Mouse (Mus musculus) MEL (cell line): Measurements from ENCODE around the gene Card10.

Experiments
- CTCF ChIP-seq, 3 experiments: IDR thresholded peaks in 2 of 3; conservative IDR thresholded peaks in 1 of 3; 2 replicates each; pipeline ENCODE4 v1.5.1; 2011 to 2012; ENCODE audit warnings: low read length in 3 of 3, low read depth in 2 of 3, mild to moderate bottlenecking in 2 of 3, improper control_type of control experiment in 1 of 3, inconsistent platforms in 1 of 3, mixed read lengths in 1 of 3, moderate library complexity in 1 of 3; ENCODE audit not compliant: control insufficient read depth in 1 of 3, insufficient read depth in 1 of 3, poor library complexity in 1 of 3, severe bottlenecking in 1 of 3
- POLR2A ChIP-seq, 2 experiments: IDR thresholded peaks; 2 replicates each; pipeline ENCODE4 v1.6.1; 2011 to 2012; ENCODE audit warnings: low read length in 2 of 2, mild to moderate bottlenecking in 2 of 2, control low read depth in 1 of 2, improper control_type of control experiment in 1 of 2, low read depth in 1 of 2, moderate library complexity in 1 of 2; ENCODE audit not compliant: control insufficient read depth in 1 of 2, insufficient read depth in 1 of 2, poor library complexity in 1 of 2

DNA sequence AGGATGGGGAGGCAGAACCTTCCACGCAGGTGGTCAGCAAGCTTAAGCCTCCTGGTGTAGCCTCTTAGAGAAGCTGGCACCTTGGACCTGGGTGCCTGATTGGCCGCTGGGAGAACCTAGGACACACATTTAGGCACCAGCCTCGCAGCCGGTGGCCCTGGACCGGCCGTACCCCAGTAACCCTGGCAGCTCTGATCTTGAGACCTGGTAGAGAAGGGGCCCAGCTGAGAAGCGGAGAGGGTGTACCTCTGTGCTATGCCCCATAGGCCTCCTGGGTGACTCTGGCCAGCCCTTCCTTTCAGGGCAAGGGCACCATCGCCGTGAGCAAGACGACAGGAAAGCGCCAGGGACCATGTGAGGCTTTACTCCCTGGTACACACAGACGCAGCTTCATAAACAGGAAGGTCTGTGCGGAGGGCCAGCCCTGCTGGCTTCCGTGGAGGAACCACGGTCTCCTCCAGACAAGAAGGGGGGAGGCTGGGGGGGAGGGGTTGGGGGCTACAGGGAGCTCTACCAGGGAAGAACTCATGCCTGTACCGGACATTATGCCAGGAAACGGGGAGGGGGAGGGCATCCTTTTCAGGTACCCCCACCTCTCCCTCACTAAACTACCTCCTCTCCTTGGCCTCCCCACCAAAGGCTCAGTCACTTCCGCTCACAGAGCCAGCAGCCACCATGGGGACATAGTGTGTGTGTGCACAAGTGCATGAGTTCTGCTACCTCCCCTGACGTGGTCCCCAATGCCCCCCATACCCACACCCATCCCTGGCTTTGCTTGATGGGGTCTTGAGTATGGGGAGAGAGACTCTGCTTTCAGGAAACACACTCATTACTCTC lies 31.1 kb downstream of the Card10 start:
- no peak for TF ChIP-seq POLR2A (IDR thresholded peaks at IDR 0.05; ENCODE audit: control insufficient read depth in 1 of 2, insufficient read depth in 1 of 2, low read depth in 1 of 2, low read length in 2 of 2, poor library complexity in 1 of 2)
- TF ChIP-seq CTCF (IDR thresholded peaks at IDR 0.05 in 2 of 3, conservative IDR thresholded peaks at IDR 0.05 in 1 of 3; ENCODE audit: control insufficient read depth in 1 of 3, insufficient read depth in 1 of 3, low read depth in 2 of 3, low read length in 3 of 3, poor library complexity in 1 of 3, severe bottlenecking in 1 of 3) = no peak
